Mouse (Mus musculus): Measurements from ENCODE around the gene Magi3. TPM values are rescaled to one million over a fixed set of nuclear protein-coding genes. Genes with fewer than 3 reads are reported as not detected.

Gene Magi3
- 9.8 and 11.5 TPM in 2 replicates for total RNA-seq (2023)

GRCm38 (mm10) chr3:104220295-104220965 lies at the start of gene Magi3:
Magi3 (minus strand) TSS chr3:104220374.

GRCm38 (mm10) chr3:103967861-103968691 lies 252.1 kb downstream of the Magi3 start, which contains the start of gene Phtf1:
Phtf1 (plus strand) TSS chr3:103968110.

All from neutrophil, adult 65 days (primary cell).